Mouse (Mus musculus) forebrain, embryonic 10.5 days (tissue): Measurements from ENCODE around the gene Abl1. TPM values are rescaled to one million over a fixed set of nuclear protein-coding genes. Genes with fewer than 3 reads are reported as not detected.

Experiments
- polyA plus RNA-seq: library from polyadenylated mRNA; unstranded; fragments of >200 nt; fragmentation: Nextera tagmentation; extraction: Ambion mirVana; gene quantifications from 2 replicates; pipeline ENCODE4 v1.2.1, GENCODE M21; 2016

Gene Abl1
- polyA plus RNA-seq, 1 experiment from 2014 or later = 51.0 TPM

Other genes starting within 250 kb of the Abl1 start
- 7.3 and 7.6 TPM in 2 replicates for gene Ass1, start 218.2 kb upstream of the Abl1 start, polyA plus RNA-seq
- 92.9 and 97.4 TPM in 2 replicates for gene Fubp3, start 115.7 kb upstream of the Abl1 start, polyA plus RNA-seq
- 0.51 and 0.77 TPM in 2 replicates for gene Prdm12, start 48.3 kb upstream of the Abl1 start, polyA plus RNA-seq
- gene Exosc2, start 17.7 kb upstream of the Abl1 start, polyA plus RNA-seq = 104 and 110 TPM in 2 replicates
- 0.09 and 0.14 TPM in 2 replicates for gene Qrfp, start 122.2 kb downstream of the Abl1 start, polyA plus RNA-seq
- 0.07 and 0.19 TPM in 2 replicates for gene Fibcd1, start 157.6 kb downstream of the Abl1 start, polyA plus RNA-seq
- gene Lamc3, start 198.9 kb downstream of the Abl1 start, polyA plus RNA-seq = 4.9 and 6.8 TPM in 2 replicates